Mouse (Mus musculus) testis, adult 10 weeks (tissue): Measurements from ENCODE around the gene Las1l. TPM values are rescaled to one million over a fixed set of nuclear protein-coding genes. Genes with fewer than 3 reads are reported as not detected.

ENCODE experiments used
- polyA plus RNA-seq: library from polyadenylated mRNA; stranded (reverse); fragments of 350-450 nt; fragmentation: Illumina TruSeq; extraction: RNeasy Lipid Tissue Mini Kit (QIAGEN cat#74804); gene quantifications from one replicate; pipeline ENCODE4 v1.2.3, GENCODE M21; 2014; ENCODE audit warnings: low read depth, low replicate concordance

Gene Las1l
- 16.0 TPM for polyA plus RNA-seq

GRCm38 (mm10) chrX:95956497-95957293 is at the start of gene Las1l:
TSS of gene Las1l (minus strand) at chrX:95956962.

Other genes starting within 250 kb of the Las1l start
- 1.6 TPM for gene Zc3h12b, start 245.3 kb downstream of the Las1l start, polyA plus RNA-seq
- gene Msn, start 139.1 kb upstream of the Las1l start, polyA plus RNA-seq = 7.2 TPM